Mouse (Mus musculus) stomach, embryonic 15.5 days (tissue): ENCODE measurements around the gene Uchl4. TPM values are rescaled to one million over a fixed set of nuclear protein-coding genes. Genes with fewer than 3 reads are reported as not detected.

Source experiments
- ATAC-seq: fragments of 200-750 bp; cut with Nextera tagmentation; 2 replicates; pipeline ENCODE4 v1.8.0; 2017; ENCODE audit warnings: low read depth, moderate number of reproducible peaks, moderate TSS enrichment; ENCODE audit not compliant: insufficient read depth, low FRiP score
- H3K27ac ChIP-seq: fragments of 300-500 bp; sonication (generic); 2 replicates; pipeline ENCODE4 v1.5.1; 2015; ENCODE audit warnings: mild to moderate bottlenecking, inconsistent platforms
- H3K27me3 ChIP-seq: fragments of 300-500 bp; sonication (generic); replicated peaks from 2 replicates; pipeline ENCODE4 v1.6.1; 2015; ENCODE audit warnings: inconsistent platforms
- H3K36me3 ChIP-seq: fragments of 300-500 bp; sonication (generic); 2 replicates; pipeline ENCODE4 v1.6.1; 2015; ENCODE audit warnings: inconsistent platforms
- H3K4me1 ChIP-seq: fragments of 300-500 bp; sonication (generic); 2 replicates; pipeline ENCODE4 v1.6.1; 2015; ENCODE audit warnings: inconsistent platforms
- H3K4me2 ChIP-seq: fragments of 300-500 bp; sonication (generic); 2 replicates; pipeline ENCODE4 v1.6.1; 2015; ENCODE audit warnings: mild to moderate bottlenecking, inconsistent platforms
- H3K4me3 ChIP-seq: fragments of 300-500 bp; sonication (generic); replicated peaks from 2 replicates; pipeline ENCODE4 v1.5.1; 2015; ENCODE audit warnings: inconsistent platforms
- H3K9ac ChIP-seq: fragments of 300-500 bp; sonication (generic); 2 replicates; pipeline ENCODE4 v1.6.1; 2015; ENCODE audit warnings: inconsistent platforms
- H3K9me3 ChIP-seq: fragments of 300-500 bp; sonication (generic); 2 replicates; pipeline ENCODE4 v1.6.1; 2016; ENCODE audit warnings: inconsistent platforms
- WGBS: fragments of 180-500 bp; shearing (Covaris S2); methylation state at CpG from one replicate; pipeline ENCODE4 v1.1.7; 2015; 5-methylcytosine and 5-hydroxymethylcytosine counted together
- polyA plus RNA-seq: library from polyadenylated mRNA; unstranded; fragments of >200 nt; fragmentation: Nextera tagmentation; extraction: Ambion mirVana; gene quantifications from 2 replicates; pipeline ENCODE4 v1.2.1, GENCODE M21; 2015

Uchl4 gene
- polyA plus RNA-seq, 1 experiment from 2014 or later: 5.0 TPM

DNA sequence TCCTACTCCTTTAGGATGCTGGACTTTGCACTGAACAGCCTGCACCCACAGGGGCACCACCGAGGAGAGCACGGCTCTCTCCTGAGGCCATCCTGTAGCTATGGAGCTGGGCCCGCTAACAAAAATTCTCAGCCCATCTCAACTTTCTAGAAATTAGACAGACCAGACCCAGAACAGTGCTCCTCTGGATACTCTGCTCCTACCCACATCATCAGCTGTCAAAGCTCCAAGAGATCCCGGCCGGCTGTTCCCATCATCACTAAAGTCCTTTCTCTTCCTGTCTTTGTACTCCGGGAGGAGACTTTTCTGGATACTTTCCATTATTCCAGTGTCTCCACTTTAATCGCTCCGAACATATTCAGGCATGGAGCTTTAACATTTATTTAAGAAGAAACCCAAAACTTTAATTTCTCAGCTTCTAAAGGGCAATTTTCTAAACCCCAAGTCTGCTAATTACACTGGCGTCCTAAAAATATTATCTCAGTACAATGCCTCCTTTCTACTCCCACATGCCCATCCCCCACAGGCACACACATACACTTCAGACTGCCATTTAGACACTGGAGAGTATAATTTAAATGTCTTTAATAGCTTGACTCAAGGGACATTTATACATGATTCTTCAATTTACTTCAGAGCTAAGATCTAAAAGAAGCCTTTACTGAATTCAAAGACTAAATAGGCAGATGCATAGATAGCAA is 2.6 kb upstream of the Uchl4 start:
- Histone ChIP-seq H3K4me3 (no peak overlapping the region), H3K4me2 (peak overlapping the region; percentile 8; the same call in 1 of the 2 replicates), H3K36me3 (peaks cover 5% of the 10 kb centered on the region; the same call in 1 of the 2 replicates), H3K27me3 (no peaks in the 10 kb centered on the region), H3K9me3 (no peaks in the 10 kb centered on the region), H3K9ac (no peak overlapping the region), H3K4me1 (peaks cover 24% of the 10 kb centered on the region), H3K27ac (peak overlapping the region; percentile 72)
- no peak for ATAC-seq
- 35% methylated on average over 9 of the region's 9 CpGs for WGBS

DNA sequence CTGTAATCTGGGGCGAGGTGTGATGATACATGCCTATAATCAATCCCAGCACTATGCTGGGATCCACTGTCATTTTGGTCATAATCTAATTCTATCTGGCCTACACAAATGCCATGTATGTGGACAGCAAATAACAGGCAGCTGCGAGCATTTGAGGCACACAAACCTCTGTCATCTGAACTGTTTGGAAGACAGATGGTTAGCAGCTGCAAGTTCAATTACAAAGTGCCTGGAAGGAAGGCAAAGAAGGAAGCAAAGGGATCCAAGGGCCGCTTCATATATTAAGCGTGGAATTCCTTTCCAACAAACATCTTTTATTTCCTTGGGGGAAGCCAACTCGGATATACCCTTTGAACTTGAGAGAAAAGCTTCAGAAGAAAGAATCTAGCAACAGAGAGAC is 1.3 kb upstream of the Uchl4 start:
- H3K27ac ChIP-seq: peak overlapping the region; percentile 80
- peaks cover 5% of the 10 kb centered on the region; the same call in 1 of the 2 replicates for H3K36me3 ChIP-seq
- no peak overlapping the region for H3K4me3 ChIP-seq
- 0 out of 2 replicates have a peak overlapping the region, but pooled peaks have one; percentile 8 for H3K4me2 ChIP-seq
- peak; percentile 53; the same call in 1 of the 2 replicates for ATAC-seq
- H3K4me1 ChIP-seq: peaks cover 18% of the 10 kb centered on the region
- H3K27me3 ChIP-seq: no peaks in the 10 kb centered on the region
- 37% methylated on average over 5 of the region's 5 CpGs for WGBS
- no peaks in the 10 kb centered on the region for H3K9me3 ChIP-seq
- H3K9ac ChIP-seq: no peak overlapping the region

DNA sequence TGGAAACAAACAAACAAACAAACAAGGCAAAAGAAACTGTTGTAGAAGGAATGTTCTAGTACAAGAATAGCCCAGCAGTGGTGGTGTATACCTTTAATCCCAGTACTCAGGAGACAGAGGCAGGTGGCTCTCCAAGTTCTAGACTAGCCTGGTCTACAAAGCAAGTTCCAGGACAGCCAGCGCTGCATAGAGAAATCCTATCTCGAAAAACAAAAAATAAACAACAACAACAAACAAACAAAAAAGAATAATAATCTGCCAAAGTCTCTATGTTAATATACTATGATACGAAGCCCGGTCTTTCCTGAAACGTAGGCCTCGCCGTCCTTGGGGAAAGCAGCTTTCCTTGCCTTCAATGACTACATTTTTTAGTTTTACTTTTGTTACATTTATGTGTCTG is 1.1 kb downstream of the Uchl4 start:
- H3K4me3 ChIP-seq: no peak overlapping the region
- no peaks in the 10 kb centered on the region for H3K27me3 ChIP-seq
- H3K36me3 ChIP-seq: peaks cover 5% of the 10 kb centered on the region; the same call in 1 of the 2 replicates
- peaks cover 16% of the 10 kb centered on the region for H3K4me1 ChIP-seq
- no peak overlapping the region for H3K27ac ChIP-seq
- no peak overlapping the region for H3K9ac ChIP-seq
- no peak for ATAC-seq
- no peak overlapping the region for H3K4me2 ChIP-seq
- H3K9me3 ChIP-seq: no peaks in the 10 kb centered on the region
- 96% methylated on average over 7 of the region's 7 CpGs for WGBS

DNA sequence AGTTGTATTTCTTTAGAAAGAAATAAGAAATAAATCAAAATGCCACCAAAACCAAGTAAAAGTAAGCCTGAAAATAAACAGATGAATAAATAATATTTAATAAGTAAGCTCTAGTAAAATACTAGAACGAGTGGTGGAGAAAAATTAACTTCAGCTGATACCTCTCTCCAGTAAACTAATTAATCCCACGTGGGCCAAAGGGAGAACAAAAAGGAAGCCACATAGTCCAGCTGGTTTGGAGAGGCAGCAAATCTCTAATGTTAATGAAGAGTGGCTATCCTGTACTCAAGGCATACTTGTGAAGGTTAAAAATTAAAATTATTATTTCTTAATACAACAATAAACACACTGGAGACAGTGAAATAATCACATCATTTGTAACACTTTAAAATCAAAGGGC is 5.1 kb downstream of the Uchl4 start:
- Histone ChIP-seq H3K4me1 (0 out of 2 replicates have a peak, but pooled peaks cover 3% of the 10 kb centered on the region), H3K27me3 (no peaks in the 10 kb centered on the region), H3K4me3 (no peak overlapping the region), H3K27ac (no peak overlapping the region), H3K4me2 (no peak overlapping the region), H3K36me3 (peaks cover 5% of the 10 kb centered on the region; the same call in 1 of the 2 replicates), H3K9ac (no peak overlapping the region), H3K9me3 (no peaks in the 10 kb centered on the region)
- WGBS: 33% methylated on average over 2 of the region's 2 CpGs
- no peak for ATAC-seq

DNA sequence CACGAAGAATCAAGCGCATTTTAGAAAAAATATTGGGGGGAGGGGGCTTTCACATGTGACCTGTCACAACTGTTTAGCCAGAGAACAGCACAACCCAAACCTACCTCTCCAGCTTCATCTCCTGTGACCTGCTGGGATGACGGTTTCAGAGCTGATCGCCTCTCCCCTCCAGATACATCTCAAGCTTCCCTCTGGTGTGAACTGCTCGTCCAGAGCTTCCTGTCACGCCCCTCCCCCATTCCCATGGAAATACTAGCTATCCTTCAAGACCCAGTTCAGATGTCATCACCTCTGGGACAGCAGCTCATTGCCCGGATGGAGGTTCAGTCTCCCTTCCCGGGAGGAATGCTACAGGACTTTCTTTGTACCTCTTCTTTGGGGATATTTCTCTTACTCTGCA is 5.7 kb downstream of the Uchl4 start:
- H3K36me3 ChIP-seq: peaks cover 5% of the 10 kb centered on the region; the same call in 1 of the 2 replicates
- H3K4me2 ChIP-seq: no peak overlapping the region
- no peak overlapping the region for H3K4me3 ChIP-seq
- H3K27me3 ChIP-seq: no peaks in the 10 kb centered on the region
- ATAC-seq: no peak
- H3K4me1 ChIP-seq: 0 out of 2 replicates have a peak, but pooled peaks cover 3% of the 10 kb centered on the region
- no peak overlapping the region for H3K27ac ChIP-seq
- WGBS: 40% methylated on average over 8 of the region's 8 CpGs
- H3K9me3 ChIP-seq: no peaks in the 10 kb centered on the region
- H3K9ac ChIP-seq: no peak overlapping the region

DNA sequence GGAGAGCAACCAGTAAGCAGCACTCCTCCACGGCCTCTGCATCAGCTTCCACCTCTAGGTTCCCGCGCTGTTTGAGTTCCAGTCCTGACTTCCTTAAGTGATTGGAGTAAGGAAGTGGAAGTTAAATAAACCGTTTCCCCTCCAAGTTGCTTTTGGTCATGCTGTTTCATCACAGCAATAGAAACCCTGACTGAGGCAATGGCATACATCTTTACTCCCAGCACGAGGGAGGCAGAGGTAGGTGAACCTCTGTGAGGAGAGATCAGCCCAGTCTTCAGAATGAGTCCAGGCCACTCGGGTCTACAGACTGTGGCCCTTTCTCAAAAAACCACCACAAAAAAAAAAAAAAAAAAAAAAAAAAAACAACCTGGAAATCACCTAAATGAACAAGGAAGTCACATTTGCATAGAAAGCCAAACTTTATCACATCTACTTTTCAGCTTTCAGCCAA is 7.4 kb downstream of the Uchl4 start:
- Histone ChIP-seq H3K4me2 (no peak overlapping the region), H3K4me1 (0 out of 2 replicates have a peak, but pooled peaks cover 3% of the 10 kb centered on the region), H3K36me3 (no peaks in the 10 kb centered on the region), H3K27me3 (no peaks in the 10 kb centered on the region), H3K4me3 (no peak overlapping the region), H3K27ac (no peak overlapping the region), H3K9me3 (no peaks in the 10 kb centered on the region), H3K9ac (no peak overlapping the region)
- 66% methylated on average over 6 of the region's 6 CpGs for WGBS
- ATAC-seq: no peak

DNA sequence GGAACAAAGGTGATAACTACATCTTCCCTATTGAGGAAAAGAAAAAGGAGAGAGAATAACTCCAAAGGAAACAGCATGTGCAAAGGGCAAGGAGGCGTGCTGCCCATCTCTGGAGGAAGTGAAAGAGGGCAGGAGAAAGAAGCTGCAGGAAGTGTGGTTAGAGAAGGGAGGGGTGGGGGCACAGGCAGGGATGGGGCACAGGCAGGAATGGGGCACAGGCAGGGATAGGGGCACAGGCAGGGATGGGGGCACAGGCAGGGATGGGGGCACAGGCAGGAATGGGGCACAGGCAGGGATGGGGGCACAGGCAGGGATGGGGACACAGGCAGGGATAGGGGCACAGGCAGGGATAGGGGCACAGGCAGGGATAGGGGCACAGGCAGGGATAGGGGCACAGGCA is 14.4 kb downstream of the Uchl4 start:
- no peaks in the 10 kb centered on the region for H3K9me3 ChIP-seq
- ATAC-seq: no peak
- no peaks in the 10 kb centered on the region for H3K27me3 ChIP-seq
- 0 out of 2 replicates have a peak, but pooled peaks cover 6% of the 10 kb centered on the region for H3K4me1 ChIP-seq
- H3K27ac ChIP-seq: no peak overlapping the region
- no peak overlapping the region for H3K4me3 ChIP-seq
- 86% methylated on average over 1 of the region's 1 CpGs for WGBS
- H3K36me3 ChIP-seq: no peaks in the 10 kb centered on the region
- no peak overlapping the region for H3K9ac ChIP-seq
- H3K4me2 ChIP-seq: no peak overlapping the region

DNA sequence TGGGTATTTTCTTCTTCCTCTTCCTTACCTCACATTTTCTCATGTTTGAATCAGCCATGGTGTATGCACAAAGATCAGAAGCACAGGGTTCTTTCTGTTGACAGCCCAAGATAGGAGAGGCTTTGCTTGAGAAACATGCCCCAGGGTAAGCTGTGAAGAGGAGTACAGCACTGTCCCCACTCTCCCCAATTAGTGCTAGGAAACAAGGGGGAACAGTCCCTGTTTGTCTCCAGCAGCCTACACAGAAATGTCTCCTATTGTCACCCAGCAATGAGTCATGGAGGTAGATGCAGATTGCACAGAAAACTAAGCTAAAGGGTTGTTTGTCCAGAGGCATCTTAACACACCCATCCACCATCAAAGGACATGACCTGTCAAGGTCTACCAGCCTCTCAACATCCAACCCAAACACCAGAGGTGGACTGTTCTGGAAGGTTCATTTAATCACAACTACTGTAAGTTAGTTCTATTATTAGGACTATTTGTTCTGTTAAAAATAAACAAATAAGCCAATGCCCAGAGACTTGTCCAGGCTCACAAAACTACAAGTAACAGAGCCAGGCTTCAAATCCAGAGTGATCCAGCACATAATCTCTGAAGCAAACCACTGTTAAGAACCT is 15.2 kb downstream of the Uchl4 start:
- Histone ChIP-seq H3K4me1 (0 out of 2 replicates have a peak, but pooled peaks cover 6% of the 10 kb centered on the region), H3K9me3 (no peaks in the 10 kb centered on the region), H3K36me3 (no peaks in the 10 kb centered on the region), H3K27ac (no peak overlapping the region), H3K4me3 (no peak overlapping the region), H3K27me3 (no peaks in the 10 kb centered on the region), H3K9ac (no peak overlapping the region), H3K4me2 (no peak overlapping the region)
- no peak for ATAC-seq

DNA sequence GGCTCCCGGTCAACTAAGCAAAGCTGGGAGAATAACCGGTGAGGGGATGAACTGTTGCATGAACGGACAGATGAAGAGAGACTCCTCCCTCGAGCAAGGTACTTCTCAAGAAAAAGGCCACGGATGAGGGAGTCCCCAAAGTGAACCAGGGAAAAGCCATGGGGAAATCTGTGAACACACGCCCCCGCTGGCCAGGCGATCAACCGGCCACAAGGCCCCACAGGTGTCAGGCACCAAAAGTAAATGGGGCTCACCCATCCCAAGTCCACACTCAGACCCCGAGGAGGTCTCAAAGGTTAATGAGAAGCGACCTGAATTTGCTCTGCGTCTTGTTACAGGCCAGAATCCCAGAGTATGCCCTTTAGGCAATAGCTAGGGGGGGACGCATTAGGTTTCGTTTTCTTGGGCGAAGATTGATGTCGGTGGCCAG is 17.6 kb downstream of the Uchl4 start:
- WGBS: 0% methylated on average over 16 of the region's 16 CpGs
- H3K4me2 ChIP-seq: peak overlapping the region; percentile 76
- H3K4me1 ChIP-seq: 0 out of 2 replicates have a peak, but pooled peaks cover 6% of the 10 kb centered on the region
- H3K9ac ChIP-seq: peak overlapping the region; percentile 95
- H3K4me3 ChIP-seq: peak overlapping the region; percentile 100
- H3K27ac ChIP-seq: peak overlapping the region; percentile 97
- H3K9me3 ChIP-seq: no peaks in the 10 kb centered on the region
- H3K36me3 ChIP-seq: no peaks in the 10 kb centered on the region
- no peak for ATAC-seq
- H3K27me3 ChIP-seq: no peaks in the 10 kb centered on the region

DNA sequence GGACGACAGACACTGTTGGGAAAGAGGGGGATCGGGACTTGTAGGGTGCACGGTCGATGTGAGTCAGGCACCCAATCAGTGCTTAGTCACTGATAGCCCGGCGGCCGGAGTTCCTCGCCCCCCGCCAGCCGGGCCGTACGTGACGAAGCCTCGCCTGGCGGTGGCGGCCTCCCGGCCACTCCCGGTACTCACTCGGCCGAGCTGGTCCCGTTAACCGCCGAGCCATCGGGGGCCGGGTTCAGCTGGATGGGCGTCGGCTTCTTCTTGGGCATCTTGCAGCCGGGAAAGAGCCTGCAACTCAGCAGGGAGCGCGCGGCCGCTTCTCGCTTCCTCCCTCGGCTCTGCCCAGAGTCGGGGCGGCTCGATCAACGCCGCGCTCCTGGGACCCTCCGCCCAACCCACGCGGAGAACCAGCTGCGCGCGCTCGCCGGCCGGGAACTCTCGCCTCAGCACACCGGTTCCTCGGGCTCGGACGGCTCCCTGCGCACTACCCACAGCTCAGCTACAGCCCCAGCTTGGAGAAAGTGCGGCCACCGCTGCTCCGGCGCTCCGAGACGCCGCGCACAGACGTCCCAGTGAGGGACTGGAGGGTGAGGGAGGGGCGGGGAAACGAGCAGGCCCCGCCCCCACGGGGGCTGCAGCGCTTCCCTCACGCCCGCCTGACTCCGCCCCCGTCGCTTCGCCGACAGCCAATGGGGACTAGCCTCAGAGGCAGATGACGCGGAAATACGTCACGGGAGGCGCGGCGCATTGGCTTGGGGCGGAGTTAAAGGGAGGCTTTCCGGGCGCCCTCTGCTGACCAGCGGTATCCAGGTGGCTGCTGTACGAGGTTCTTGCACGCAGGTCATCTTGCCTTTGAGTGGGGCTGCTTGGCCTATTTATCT is 18.3 kb downstream of the Uchl4 start, which contains the start of gene Map2k1:
Map2k1 (minus strand) TSS at position 611 of the 884 bp plus-strand sequence.
- peak within 1 kb of the TSS; percentile 97 for H3K27ac ChIP-seq
- H3K9me3 ChIP-seq: no peaks in the 10 kb centered on the region
- ATAC-seq: peak; percentile 97
- H3K9ac ChIP-seq: peak within 1 kb of the TSS; percentile 95
- H3K27me3 ChIP-seq: no peaks in the 10 kb centered on the region
- 0% methylated on average over 89 of the region's 89 CpGs for WGBS
- H3K4me1 ChIP-seq: 0 out of 2 replicates have a peak, but pooled peaks cover 6% of the 10 kb centered on the region
- no peaks in the 10 kb centered on the region for H3K36me3 ChIP-seq
- H3K4me3 ChIP-seq: peak within 1 kb of the TSS; percentile 100
- peak within 1 kb of the TSS; percentile 76 for H3K4me2 ChIP-seq

DNA sequence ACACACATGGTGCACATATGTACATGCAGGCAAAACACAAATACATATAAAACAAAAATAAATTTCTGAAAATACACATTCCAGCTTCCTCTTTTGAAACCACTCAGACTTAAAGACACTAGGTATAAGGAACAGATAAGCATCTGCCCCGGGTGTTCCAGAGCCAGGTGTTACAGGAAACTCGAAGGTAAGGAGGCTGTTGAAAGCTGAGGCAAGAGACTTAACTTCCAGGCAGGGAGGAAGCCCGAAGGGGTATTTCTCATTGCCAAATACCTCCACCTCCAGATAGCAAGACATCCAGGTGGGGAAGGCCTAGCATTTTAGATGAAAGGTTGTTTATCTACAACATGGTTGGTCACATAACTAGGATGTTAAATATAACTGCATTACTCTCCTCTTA is 20.4 kb downstream of the Uchl4 start:
- Histone ChIP-seq H3K9ac (no peak overlapping the region), H3K4me1 (0 out of 2 replicates have a peak, but pooled peaks cover 6% of the 10 kb centered on the region), H3K4me3 (no peak overlapping the region), H3K9me3 (no peaks in the 10 kb centered on the region), H3K4me2 (no peak overlapping the region), H3K27me3 (no peaks in the 10 kb centered on the region), H3K27ac (no peak overlapping the region), H3K36me3 (no peaks in the 10 kb centered on the region)
- WGBS: 68% methylated on average over 3 of the region's 3 CpGs
- ATAC-seq: no peak
